Mouse (Mus musculus) ES-E14 (cell line): ENCODE measurements around the gene Gstp3. TPM values are rescaled to one million over a fixed set of nuclear protein-coding genes. Genes with fewer than 3 reads are reported as not detected.

Experiments used
- DNase-seq: peaks from one replicate; pipeline ENCODE4 v3.0.0-alpha.2; 2013; ENCODE audit warnings: low read depth, low spot score
- H3K27ac ChIP-seq: 2 replicates; pipeline ENCODE4 v1.5.1; 2012; ENCODE audit warnings: low read depth, mild to moderate bottlenecking, low read length, moderate library complexity, mixed read lengths; ENCODE audit not compliant: poor library complexity, insufficient read depth, severe bottlenecking
- H3K36me3 ChIP-seq: 2 replicates; pipeline ENCODE4 v1.6.1; 2012; ENCODE audit warnings: mild to moderate bottlenecking, low read length, moderate library complexity, mixed read lengths; ENCODE audit not compliant: control insufficient read depth, poor library complexity, insufficient read depth, severe bottlenecking
- H3K4me1 ChIP-seq, 2 experiments: fragments of 150-350 bp in 1 of 2; sonication (generic) in 1 of 2; 2 replicates each; pipeline ENCODE4 v1.6.1; 2012; ENCODE audit warnings: low read length in 2 of 2, mild to moderate bottlenecking in 1 of 2, mixed read lengths in 1 of 2; ENCODE audit not compliant: control insufficient read depth in 2 of 2, insufficient read depth in 2 of 2, poor library complexity in 1 of 2
- H3K4me3 ChIP-seq, 2 experiments: fragments of 150-350 bp in 1 of 2; sonication (generic) in 1 of 2; 2 replicates each; pipeline ENCODE4 v1.5.1; 2012; ENCODE audit warnings: low read length in 2 of 2, low read depth in 1 of 2, mild to moderate bottlenecking in 1 of 2, mixed read lengths in 1 of 2; ENCODE audit not compliant: insufficient read depth in 1 of 2, poor library complexity in 1 of 2, severe bottlenecking in 1 of 2
- H3K9ac ChIP-seq: 2 replicates; pipeline ENCODE4 v1.6.1; 2012; ENCODE audit warnings: low read depth, mild to moderate bottlenecking, low read length, mixed read lengths; ENCODE audit not compliant: poor library complexity, insufficient read depth, severe bottlenecking
- H3K9me3 ChIP-seq: fragments of 150-350 bp; sonication (generic); 2 replicates; pipeline ENCODE4 v1.6.1; 2012; ENCODE audit warnings: low read depth, mild to moderate bottlenecking, low read length; ENCODE audit not compliant: control insufficient read depth, insufficient read depth
- CHD2 ChIP-seq: IDR thresholded peaks from 2 replicates; pipeline ENCODE4 v1.6.1; 2014; ENCODE audit warnings: mild to moderate bottlenecking, low read depth, low read length, inconsistent platforms
- HCFC1 ChIP-seq: IDR thresholded peaks from 2 replicates; pipeline ENCODE4 v1.6.1; 2012; ENCODE audit warnings: low read length, inconsistent platforms, borderline replicate concordance; ENCODE audit not compliant: insufficient read depth
- MAFK ChIP-seq: IDR thresholded peaks from 2 replicates; pipeline ENCODE4 v1.6.1; 2014; ENCODE audit warnings: mild to moderate bottlenecking, low read depth, low read length, inconsistent platforms; ENCODE audit not compliant: insufficient read depth
- ZC3H11A ChIP-seq: IDR thresholded peaks from 2 replicates; pipeline ENCODE4 v1.6.1; 2012; ENCODE audit warnings: low read depth, mild to moderate bottlenecking, inconsistent platforms, low read length, borderline replicate concordance
- ZNF384 ChIP-seq: IDR thresholded peaks from 2 replicates; pipeline ENCODE4 v1.6.1; 2012; ENCODE audit warnings: low read depth, low read length, inconsistent platforms
- in situ Hi-C, 2 experiments: fragments of 600-800 bp; cut with MboI; formaldehyde crosslinking; loops; one replicate each; pipeline ENCODE4 v1.15.1; 2025; ENCODE audit warnings: low sequenced_read_pairs in 2 of 2, inconsistent platforms in 1 of 2; ENCODE audit not compliant: unreplicated experiment in 2 of 2
- total RNA-seq: library from RNA; depleted of rRNA; stranded (reverse); fragments of 300-350 nt; gene quantifications from 2 replicates; pipeline ENCODE4 v1.2.3, GENCODE M21; 2012

The Gstp3 gene
- total RNA-seq, 1 experiment, result 3.4 TPM

GRCm38 (mm10) chr19:4080511-4081009 lies 21.2 kb upstream of the Gstp3 start:
- Histone ChIP-seq H3K9ac (no peak overlapping the region), H3K4me1 (peaks cover 0 to 9% of the 10 kb centered on the region in 2 experiments; a peak in 1 of 4 replicates), H3K4me3 (no peak overlapping the region), H3K36me3 (no peaks in the 10 kb centered on the region), H3K9me3 (no peaks in the 10 kb centered on the region), H3K27ac (no peak overlapping the region)
- TF ChIP-seq ZNF384, result no peak
- TF ChIP-seq CHD2, result no peak
- TF ChIP-seq ZC3H11A, result no peak
- no peak for TF ChIP-seq HCFC1
- no peak for TF ChIP-seq MAFK
- no peak for DNase-seq
- in situ Hi-C loops, result no loop called here

- Histone ChIP-seq H3K4me1 (peaks cover 0 to 9% of the 10 kb centered on the region in 2 experiments; a peak in 1 of 4 replicates), H3K36me3 (no peaks in the 10 kb centered on the region), H3K4me3 (no peak overlapping the region), H3K9ac (no peak overlapping the region), H3K9me3 (no peaks in the 10 kb centered on the region), H3K27ac (no peak overlapping the region)
- in situ Hi-C loops, result no loop called here
- TF ChIP-seq CHD2, result no peak
- TF ChIP-seq ZC3H11A, result no peak
- no peak for TF ChIP-seq MAFK
- TF ChIP-seq ZNF384, result no peak
- TF ChIP-seq HCFC1, result no peak
- DNase-seq, result no peak
Measured at GRCm38 (mm10) chr19:4079594-4079993, 20.2 kb upstream of the Gstp3 start.

- H3K9ac ChIP-seq, result no peak overlapping the region
- no peaks in the 10 kb centered on the region for H3K9me3 ChIP-seq
- no peak for TF ChIP-seq ZC3H11A
- no peak for TF ChIP-seq HCFC1
- no peak for TF ChIP-seq ZNF384
- TF ChIP-seq CHD2, result no peak
- TF ChIP-seq MAFK, result no peak
- in situ Hi-C loops, result no loop called here
- H3K27ac ChIP-seq, result no peak overlapping the region
- H3K4me1 ChIP-seq, result 0 out of 4 replicates have a peak, but pooled peaks cover 0 to 5% of the 10 kb centered on the region in 2 experiments
- H3K36me3 ChIP-seq, result no peaks in the 10 kb centered on the region
- no peak for DNase-seq
- H3K4me3 ChIP-seq, result no peak overlapping the region
Measured at GRCm38 (mm10) chr19:4075531-4075930, 16.2 kb upstream of the Gstp3 start.

GRCm38 (mm10) chr19:4072706-4073424 lies 13.5 kb upstream of the Gstp3 start:
- in situ Hi-C loops, result no loop called here
- no peaks in the 10 kb centered on the region for H3K36me3 ChIP-seq
- DNase-seq, result no peak

More at GRCm38 (mm10) chr19:4072706-4073424, 13.5 kb upstream of the Gstp3 start:
- 0 out of 4 replicates have a peak, but pooled peaks cover 0 to 5% of the 10 kb centered on the region in 2 experiments for H3K4me1 ChIP-seq
- TF ChIP-seq ZC3H11A, result no peak
- TF ChIP-seq MAFK, result no peak
- TF ChIP-seq ZNF384, result no peak
- TF ChIP-seq HCFC1, result no peak
- TF ChIP-seq CHD2, result no peak
- H3K9ac ChIP-seq, result no peak overlapping the region
- no peak overlapping the region for H3K4me3 ChIP-seq
- H3K9me3 ChIP-seq, result no peaks in the 10 kb centered on the region
- H3K27ac ChIP-seq, result no peak overlapping the region
